Mouse (Mus musculus) A20 (cell line): ENCODE measurements at regions not wholly inside any gene's neighbourhood (a gene's known extent, or its start where the extent isn't known, plus 50 kb on each side); places are given as distances from the start of the nearest gene placed in this dataset.

Experiments used
- DNase-seq: peaks from one replicate; pipeline ENCODE4 v3.0.0-alpha.2; 2011; ENCODE audit warnings: low read depth, low spot score

GRCm38 (mm10) chr1:51697265-51698192 lies 218.3 kb downstream of the Myo1b start:
- DNase-seq = no peak

- DNase-seq = no peak
Measured at GRCm38 (mm10) chr1:51696471-51696870, 218.2 kb upstream of the Nabp1 start.

- DNase-seq = no peak
Measured at GRCm38 (mm10) chr1:51690878-51691277, 212.7 kb upstream of the Nabp1 start.

GRCm38 (mm10) chr1:51689461-51690223 lies 211.4 kb upstream of the Nabp1 start:
- DNase-seq = no peak

GRCm38 (mm10) chr1:51688946-51689345 lies 210.7 kb upstream of the Nabp1 start:
- no peak for DNase-seq

GRCm38 (mm10) chr1:51688224-51688545 lies 210.0 kb upstream of the Nabp1 start:
- DNase-seq = no peak

GRCm38 (mm10) chr1:51687484-51688223 lies 209.4 kb upstream of the Nabp1 start:
- no peak for DNase-seq

GRCm38 (mm10) chr1:51686759-51687158 lies 208.5 kb upstream of the Nabp1 start:
- DNase-seq = no peak

GRCm38 (mm10) chr1:51682273-51682672 lies 204.0 kb upstream of the Nabp1 start:
- DNase-seq = no peak

- no peak for DNase-seq
Measured at GRCm38 (mm10) chr1:51681872-51682271, 203.6 kb upstream of the Nabp1 start.

GRCm38 (mm10) chr1:51680725-51681124 lies 202.5 kb upstream of the Nabp1 start:
- no peak for DNase-seq

- DNase-seq = no peak
Measured at GRCm38 (mm10) chr1:51678290-51678928, 200.2 kb upstream of the Nabp1 start.

- no peak for DNase-seq
Measured at GRCm38 (mm10) chr1:51677802-51678201, 199.6 kb upstream of the Nabp1 start.

GRCm38 (mm10) chr1:51671691-51672090 lies 193.5 kb upstream of the Nabp1 start:
- DNase-seq = no peak

GRCm38 (mm10) chr1:51671287-51671686 lies 193.1 kb upstream of the Nabp1 start:
- DNase-seq = no peak

- DNase-seq = no peak
Measured at GRCm38 (mm10) chr1:51670009-51670408, 191.8 kb upstream of the Nabp1 start.

- DNase-seq = no peak
Measured at GRCm38 (mm10) chr1:51668881-51669280, 190.7 kb upstream of the Nabp1 start.

GRCm38 (mm10) chr1:51660531-51660930 lies 182.3 kb upstream of the Nabp1 start:
- no peak for DNase-seq

GRCm38 (mm10) chr1:51657203-51657602 lies 179.0 kb upstream of the Nabp1 start:
- DNase-seq = no peak

- no peak for DNase-seq
Measured at GRCm38 (mm10) chr1:51650653-51650995, 172.4 kb upstream of the Nabp1 start.

GRCm38 (mm10) chr1:51649963-51650652 lies 171.9 kb upstream of the Nabp1 start:
- no peak for DNase-seq
